Mouse (Mus musculus) liver, embryonic 16.5 days (tissue): ENCODE measurements around the gene Tlx2. TPM values are rescaled to one million over a fixed set of nuclear protein-coding genes. Genes with fewer than 3 reads are reported as not detected.

Experiments
- ATAC-seq: fragments of 200-750 bp; cut with Nextera tagmentation; 2 replicates; pipeline ENCODE4 v1.8.0; 2017; ENCODE audit warnings: low read depth, mild to moderate bottlenecking, moderate number of reproducible peaks, moderate library complexity
- H3K27ac ChIP-seq: fragments of 300-500 bp; sonication (generic); 2 replicates; pipeline ENCODE4 v1.5.1; 2014; ENCODE audit warnings: mild to moderate bottlenecking, low read length
- H3K27me3 ChIP-seq: fragments of 300-500 bp; sonication (generic); 2 replicates; pipeline ENCODE4 v1.6.1; 2014; ENCODE audit warnings: low read depth, low read length, mixed read lengths; ENCODE audit not compliant: control insufficient read depth, insufficient read depth
- H3K36me3 ChIP-seq: fragments of 300-500 bp; sonication (generic); 2 replicates; pipeline ENCODE4 v1.6.1; 2014; ENCODE audit warnings: mild to moderate bottlenecking; ENCODE audit not compliant: control insufficient read depth, insufficient read depth
- H3K4me1 ChIP-seq: fragments of 300-500 bp; sonication (generic); 2 replicates; pipeline ENCODE4 v1.6.1; 2014; ENCODE audit warnings: low read depth, low read length, mixed read lengths; ENCODE audit not compliant: control insufficient read depth
- H3K4me2 ChIP-seq: fragments of 300-500 bp; sonication (generic); 2 replicates; pipeline ENCODE4 v1.6.1; 2014; ENCODE audit warnings: low read depth, low read length, mixed read lengths
- H3K4me3 ChIP-seq: fragments of 300-500 bp; sonication (generic); 2 replicates; pipeline ENCODE4 v1.5.1; 2014; ENCODE audit warnings: low read depth, mild to moderate bottlenecking, low read length
- H3K9ac ChIP-seq: fragments of 300-500 bp; sonication (generic); 2 replicates; pipeline ENCODE4 v1.6.1; 2014; ENCODE audit warnings: low read depth, low read length
- H3K9me3 ChIP-seq: fragments of 300-500 bp; sonication (generic); replicated peaks from 2 replicates; pipeline ENCODE4 v1.6.1; 2016; ENCODE audit warnings: low read length; ENCODE audit not compliant: control insufficient read depth
- WGBS: fragments of 180-500 bp; shearing (Covaris S2); extraction: QIAGEN DNeasy Blood & Tissue Kit; methylation state at CpG from one replicate; pipeline ENCODE4 v1.1.7; 2014; ENCODE audit not compliant: insufficient replicate concordance; 5-methylcytosine and 5-hydroxymethylcytosine counted together
- microRNA counts: library from miRNA; unstranded; fragments of <30 nt; microRNA quantifications from one replicate; lab custom pipeline; 2016
- microRNA-seq: library from miRNA; unstranded; fragments of <30 nt; microRNA quantifications from one replicate; pipeline ENCODE4, GENCODE M21; 2016
- polyA plus RNA-seq: library from polyadenylated mRNA; unstranded; fragments of >200 nt; fragmentation: Nextera tagmentation; extraction: Ambion mirVana; gene quantifications from 2 replicates; pipeline ENCODE4 v1.2.1, GENCODE M21; 2015

The Tlx2 gene
- polyA plus RNA-seq, 1 experiment from 2014 or later, result not detected

GRCm38 (mm10) chr6:83024421-83024820 is 45.7 kb downstream of the Tlx2 start:
- Histone ChIP-seq H3K36me3 (no peaks in the 10 kb centered on the region), H3K4me3 (no peak overlapping the region), H3K4me2 (no peak overlapping the region), H3K9ac (peak overlapping the region; percentile 3; the same call in 1 of the 2 replicates), H3K27me3 (no peaks in the 10 kb centered on the region), H3K27ac (peak overlapping the region; percentile 83), H3K9me3 (no peaks in the 10 kb centered on the region), H3K4me1 (peaks cover 59% of the 10 kb centered on the region)
- ATAC-seq, result no peak
- 50% methylated on average over 4 of the region's 4 CpGs for WGBS

- no peaks in the 10 kb centered on the region for H3K27me3 ChIP-seq
- H3K9me3 ChIP-seq, result no peaks in the 10 kb centered on the region
- H3K4me3 ChIP-seq, result no peak overlapping the region
- H3K4me1 ChIP-seq, result peaks cover 64% of the 10 kb centered on the region
- peak overlapping the region; percentile 83 for H3K27ac ChIP-seq
- peak overlapping the region; percentile 3; the same call in 1 of the 2 replicates for H3K9ac ChIP-seq
- no peak for ATAC-seq
- no peaks in the 10 kb centered on the region for H3K36me3 ChIP-seq
- H3K4me2 ChIP-seq, result no peak overlapping the region
- WGBS, result 94% methylated on average over 2 of the region's 2 CpGs
These were observed 46.3 kb downstream of the Tlx2 start for GRCm38 (mm10) chr6:83023786-83024185.

GRCm38 (mm10) chr6:83023008-83023407 is 47.1 kb downstream of the Tlx2 start:
- Histone ChIP-seq H3K4me2 (peak overlapping the region; percentile 34), H3K4me1 (peaks cover 71% of the 10 kb centered on the region), H3K9ac (0 out of 2 replicates have a peak overlapping the region, but pooled peaks have one; percentile 25), H3K4me3 (no peak overlapping the region), H3K27me3 (no peaks in the 10 kb centered on the region), H3K27ac (peak overlapping the region; percentile 83), H3K36me3 (no peaks in the 10 kb centered on the region), H3K9me3 (no peaks in the 10 kb centered on the region)
- 57% methylated on average over 9 of the region's 9 CpGs for WGBS
- ATAC-seq, result peak; percentile 89

GRCm38 (mm10) chr6:83020836-83021593 is 49.1 kb downstream of the Tlx2 start:
- WGBS, result 64% methylated on average over 4 of the region's 4 CpGs
- no peaks in the 10 kb centered on the region for H3K36me3 ChIP-seq
- ATAC-seq, result no peak

GRCm38 (mm10) chr6:83020121-83020520 is 50.0 kb downstream of the Tlx2 start:
- peak overlapping the region; percentile 83 for H3K27ac ChIP-seq
- ATAC-seq, result peak; percentile 61

More at GRCm38 (mm10) chr6:83020836-83021593, 49.1 kb downstream of the Tlx2 start:
- no peaks in the 10 kb centered on the region for H3K27me3 ChIP-seq
- no peaks in the 10 kb centered on the region for H3K9me3 ChIP-seq
- H3K4me3 ChIP-seq, result no peak overlapping the region
- peak overlapping the region; percentile 31; the same call in 1 of the 2 replicates for H3K4me2 ChIP-seq
- H3K27ac ChIP-seq, result peak overlapping the region; percentile 83
- peak overlapping the region; percentile 17; the same call in 1 of the 2 replicates for H3K9ac ChIP-seq
- peaks cover 81% of the 10 kb centered on the region for H3K4me1 ChIP-seq

GRCm38 (mm10) chr6:83019044-83019443 is 51.0 kb downstream of the Tlx2 start:
- Histone ChIP-seq H3K4me3 (no peak overlapping the region), H3K9ac (no peak overlapping the region), H3K4me2 (no peak overlapping the region), H3K9me3 (no peaks in the 10 kb centered on the region), H3K27ac (peak overlapping the region; percentile 83), H3K36me3 (no peaks in the 10 kb centered on the region), H3K4me1 (peaks cover 86% of the 10 kb centered on the region), H3K27me3 (no peaks in the 10 kb centered on the region)
- no peak for ATAC-seq
- WGBS, result 59% methylated on average over 3 of the region's 3 CpGs

More at GRCm38 (mm10) chr6:83020121-83020520, 50.0 kb downstream of the Tlx2 start:
- H3K4me1 ChIP-seq, result peaks cover 88% of the 10 kb centered on the region
- whole genome bisulfite sequencing, result 29% methylated on average over 6 of the region's 6 CpGs
- peak overlapping the region; percentile 31 for H3K4me2 ChIP-seq
- no peak overlapping the region for H3K4me3 ChIP-seq
- no peaks in the 10 kb centered on the region for H3K36me3 ChIP-seq
- no peaks in the 10 kb centered on the region for H3K9me3 ChIP-seq
- H3K27me3 ChIP-seq, result no peaks in the 10 kb centered on the region
- peak overlapping the region; percentile 47 for H3K9ac ChIP-seq

MicroRNAs encoded within 50 kb of the gene (microRNA counts, 519-probe panel; counts per million panel counts)
- microRNA mmu-miR-3470a+mmu-miR-3470b (lab: Ali Mortazavi, UCI), result 2,153 counts per million, percentile 34 among the panel's probes with 10 or more counts

Small RNA genes within 50 kb of the gene (microRNA-seq; reads per million reads assigned to microRNA genes)
- gene Mir3470a (not detected), gene Mir7040 (not detected)

Other genes with a start within 250 kb of the Tlx2 start
- gene Sema4f, start 130.5 kb downstream of the Tlx2 start, polyA plus RNA-seq, result 0.06 and 0.11 TPM in 2 replicates
- 11.6 and 12.7 TPM in 2 replicates for gene M1ap, start 123.4 kb downstream of the Tlx2 start, polyA plus RNA-seq
- 15.7 and 16.1 TPM in 2 replicates for gene Dok1, start 36.8 kb downstream of the Tlx2 start, polyA plus RNA-seq
- gene Loxl3, start 36.1 kb downstream of the Tlx2 start, polyA plus RNA-seq, result 1.9 and 2.1 TPM in 2 replicates
- 180 and 190 TPM in 2 replicates for gene Aup1, start 15.8 kb downstream of the Tlx2 start, polyA plus RNA-seq
- gene Htra2, start 15.0 kb downstream of the Tlx2 start, polyA plus RNA-seq, result 72.0 and 72.4 TPM in 2 replicates
- gene Dqx1, start 12.4 kb downstream of the Tlx2 start, polyA plus RNA-seq, result 9.0 and 9.3 TPM in 2 replicates
- gene Pcgf1, start 7.6 kb upstream of the Tlx2 start, polyA plus RNA-seq, result 15.6 and 17.1 TPM in 2 replicates
- gene Lbx2, start 16.1 kb upstream of the Tlx2 start, polyA plus RNA-seq, result 0.25 and 0.48 TPM in 2 replicates
- gene Ccdc142, start 31.3 kb upstream of the Tlx2 start, polyA plus RNA-seq, result 0.59 and 1.1 TPM in 2 replicates
- gene Gm42688, start 31.3 kb upstream of the Tlx2 start, polyA plus RNA-seq, result 0.81 and 1.1 TPM in 2 replicates
- 66.1 and 73.4 TPM in 2 replicates for gene Mrpl53, start 38.7 kb upstream of the Tlx2 start, polyA plus RNA-seq
- gene Mogs, start 45.2 kb upstream of the Tlx2 start, polyA plus RNA-seq, result 4.5 and 6.8 TPM in 2 replicates
- gene Wbp1, start 51.3 kb upstream of the Tlx2 start, polyA plus RNA-seq, result 27.2 and 28.3 TPM in 2 replicates
- gene Ino80b, start 55.1 kb upstream of the Tlx2 start, polyA plus RNA-seq, result 4.1 and 5.2 TPM in 2 replicates
- 16.1 and 16.4 TPM in 2 replicates for gene Rtkn, start 65.2 kb upstream of the Tlx2 start, polyA plus RNA-seq
- gene Wdr54, start 86.1 kb upstream of the Tlx2 start, polyA plus RNA-seq, result 0.39 and 0.85 TPM in 2 replicates
- 0.15 and 0.30 TPM in 2 replicates for gene 1700003E16Rik, start 86.1 kb upstream of the Tlx2 start, polyA plus RNA-seq
- 23.0 and 26.9 TPM in 2 replicates for gene Dctn1, start 95.6 kb upstream of the Tlx2 start, polyA plus RNA-seq
- gene Slc4a5, start 149.5 kb upstream of the Tlx2 start, polyA plus RNA-seq, result 0.89 and 0.93 TPM in 2 replicates